Mouse (Mus musculus) thymus, adult 2 months (tissue): Measurements from ENCODE around the gene Ndufb3.
"Not testable (repeated sequence)": the region's sequence is repeated elsewhere in the genome, so short reads cannot be mapped to it uniquely, and the experiment has no call there.

ENCODE experiments used
- CTCF ChIP-seq: fragments of 200-500 bp; IDR thresholded peaks from 2 replicates; pipeline ENCODE4 v1.5.1; 2012; ENCODE audit warnings: mild to moderate bottlenecking, control low read depth, low read length, moderate library complexity, borderline replicate concordance; ENCODE audit not compliant: control insufficient read depth, poor library complexity, insufficient read depth; ENCODE audit errors: extremely low read depth
- POLR2A ChIP-seq: fragments of 200-500 bp; IDR thresholded peaks from 2 replicates; pipeline ENCODE4 v1.6.1; 2012; ENCODE audit warnings: mild to moderate bottlenecking, low read length, control low read depth, moderate library complexity; ENCODE audit not compliant: control insufficient read depth, poor library complexity, insufficient read depth; ENCODE audit errors: extremely low read depth

GRCm38 (mm10) chr1:58628847-58629246, 42.7 kb downstream of the Ndufb3 start:
- TF ChIP-seq CTCF, POLR2A: not testable (repeated sequence)
